Mouse (Mus musculus): ENCODE results near the gene Mdga1. TPM values are rescaled to one million over a fixed set of nuclear protein-coding genes. Genes with fewer than 3 reads are reported as not detected.

The Mdga1 gene
- total RNA-seq, 1 experiment from 2014 or later = 29.9 TPM

GRCm38 (mm10) chr17:29928751-29929237 lies 41.1 kb downstream of the Mdga1 start:
- ATAC-seq (replicated peaks; ENCODE audit: low read depth, poor library complexity, severe bottlenecking) = peak; percentile 88

- ATAC-seq (replicated peaks; ENCODE audit: low read depth, poor library complexity, severe bottlenecking) = no peak
Measured at GRCm38 (mm10) chr17:29925608-29926606, 44.0 kb downstream of the Mdga1 start.

GRCm38 (mm10) chr17:29920089-29920488 lies 49.8 kb downstream of the Mdga1 start:
- no peak for ATAC-seq (replicated peaks; ENCODE audit: low read depth, poor library complexity, severe bottlenecking)

GRCm38 (mm10) chr17:29919552-29919920 lies 50.4 kb downstream of the Mdga1 start:
- ATAC-seq (replicated peaks; ENCODE audit: low read depth, poor library complexity, severe bottlenecking) = no peak

- ATAC-seq (replicated peaks; ENCODE audit: low read depth, poor library complexity, severe bottlenecking) = no peak
Measured at GRCm38 (mm10) chr17:29918791-29919551, 50.9 kb downstream of the Mdga1 start.

DNA sequence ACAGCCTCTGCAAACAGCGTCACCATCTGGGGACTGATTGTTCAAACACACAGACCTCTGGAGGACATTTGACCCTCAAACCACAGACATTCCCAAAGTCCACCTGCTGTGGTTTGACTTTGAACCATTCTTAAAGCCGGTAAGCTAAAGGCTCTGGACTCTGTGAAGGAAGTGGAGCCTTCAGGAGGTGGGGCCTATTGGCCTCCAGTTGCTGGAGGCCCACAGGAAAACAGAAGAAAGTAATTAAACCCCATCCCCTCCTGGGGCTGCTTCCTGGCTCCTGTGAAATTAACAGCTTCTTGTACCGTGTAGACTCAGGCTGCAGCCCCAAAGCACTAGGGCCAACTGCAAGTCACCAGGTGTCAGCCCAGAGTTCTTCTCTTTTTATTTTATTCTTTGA lies 52.9 kb downstream of the Mdga1 start:
- peak; percentile 32; the same call in 1 of the 2 replicates for ATAC-seq (replicated peaks; ENCODE audit: low read depth, poor library complexity, severe bottlenecking)

DNA sequence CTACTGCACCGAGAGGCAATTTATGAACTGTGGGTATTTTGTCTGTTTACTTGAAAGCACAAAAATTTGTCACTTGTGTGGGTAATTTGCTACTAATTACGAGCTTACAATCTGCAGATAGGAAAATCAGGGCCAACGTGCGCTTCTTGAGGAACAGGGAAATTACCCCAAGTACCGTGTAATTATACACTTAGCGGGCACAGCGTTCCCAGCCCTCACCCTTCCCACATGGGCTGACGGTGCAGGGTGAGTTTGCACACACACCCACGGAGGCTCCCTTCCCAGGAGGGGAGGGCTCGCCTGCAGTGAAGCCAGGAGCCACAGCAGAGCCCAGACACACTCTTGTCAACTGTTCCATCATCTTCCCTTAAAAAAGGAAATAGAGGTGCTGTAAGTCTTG lies 54.1 kb downstream of the Mdga1 start:
- no peak for ATAC-seq (replicated peaks; ENCODE audit: low read depth, poor library complexity, severe bottlenecking)

DNA sequence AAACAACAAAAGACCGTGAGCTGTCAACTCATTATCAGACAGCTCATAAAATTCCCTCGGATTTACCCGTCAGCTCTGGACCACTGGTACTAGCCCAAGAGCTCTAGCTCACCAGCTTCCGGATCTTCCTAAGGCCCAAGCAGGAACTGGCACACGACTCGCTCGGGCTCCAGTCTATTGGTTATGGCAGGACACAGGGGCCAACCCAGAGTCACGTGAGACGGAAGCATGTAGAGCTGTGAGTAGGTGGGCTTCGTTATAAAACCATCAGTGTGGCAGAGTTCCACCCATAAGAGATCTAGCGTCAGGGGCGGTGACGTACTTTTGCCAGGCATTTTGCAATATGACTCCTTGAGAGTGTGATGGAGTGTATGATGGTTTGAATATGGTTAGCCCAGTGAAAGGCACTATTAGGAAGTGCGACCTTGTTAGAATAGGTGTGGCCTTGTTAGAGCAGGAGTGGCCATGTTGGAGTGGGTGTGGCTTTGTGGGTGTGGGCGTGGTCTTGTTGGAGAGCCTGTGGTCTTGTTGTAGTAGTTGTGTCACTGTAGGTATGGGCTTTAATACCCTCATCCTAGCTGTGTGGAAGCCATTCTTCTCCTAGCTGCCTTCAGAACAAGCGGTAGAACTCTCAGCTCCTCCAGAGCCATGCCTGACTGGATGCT lies 56.5 kb downstream of the Mdga1 start:
- ATAC-seq (replicated peaks; ENCODE audit: low read depth, poor library complexity, severe bottlenecking) = no peak

- no peak for ATAC-seq (replicated peaks; ENCODE audit: low read depth, poor library complexity, severe bottlenecking)
Measured at GRCm38 (mm10) chr17:29912733-29913132, 57.2 kb downstream of the Mdga1 start.

DNA sequence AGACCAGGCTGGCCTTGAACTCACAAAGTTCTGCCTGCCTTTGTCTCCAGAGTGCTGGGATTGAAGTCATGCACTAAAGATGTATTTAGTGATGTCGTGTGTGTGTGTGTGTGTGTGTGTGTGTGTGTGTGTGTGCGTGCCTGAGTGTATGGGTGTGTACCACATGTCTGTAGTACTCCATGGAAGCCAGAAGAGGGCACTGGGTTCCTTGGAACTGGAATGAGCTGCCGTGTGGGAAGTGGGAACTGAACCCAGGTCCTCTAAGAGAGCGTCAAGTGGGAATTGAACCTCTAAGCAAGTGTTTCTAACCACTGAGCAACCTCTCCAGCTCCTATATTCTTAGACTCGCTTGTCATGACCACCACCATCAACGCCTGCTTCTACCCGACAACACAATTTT lies 60.9 kb downstream of the Mdga1 start:
- ATAC-seq (replicated peaks; ENCODE audit: low read depth, poor library complexity, severe bottlenecking) = no peak

GRCm38 (mm10) chr17:29904694-29905093 lies 65.2 kb downstream of the Mdga1 start:
- ATAC-seq (replicated peaks; ENCODE audit: low read depth, poor library complexity, severe bottlenecking) = no peak

DNA sequence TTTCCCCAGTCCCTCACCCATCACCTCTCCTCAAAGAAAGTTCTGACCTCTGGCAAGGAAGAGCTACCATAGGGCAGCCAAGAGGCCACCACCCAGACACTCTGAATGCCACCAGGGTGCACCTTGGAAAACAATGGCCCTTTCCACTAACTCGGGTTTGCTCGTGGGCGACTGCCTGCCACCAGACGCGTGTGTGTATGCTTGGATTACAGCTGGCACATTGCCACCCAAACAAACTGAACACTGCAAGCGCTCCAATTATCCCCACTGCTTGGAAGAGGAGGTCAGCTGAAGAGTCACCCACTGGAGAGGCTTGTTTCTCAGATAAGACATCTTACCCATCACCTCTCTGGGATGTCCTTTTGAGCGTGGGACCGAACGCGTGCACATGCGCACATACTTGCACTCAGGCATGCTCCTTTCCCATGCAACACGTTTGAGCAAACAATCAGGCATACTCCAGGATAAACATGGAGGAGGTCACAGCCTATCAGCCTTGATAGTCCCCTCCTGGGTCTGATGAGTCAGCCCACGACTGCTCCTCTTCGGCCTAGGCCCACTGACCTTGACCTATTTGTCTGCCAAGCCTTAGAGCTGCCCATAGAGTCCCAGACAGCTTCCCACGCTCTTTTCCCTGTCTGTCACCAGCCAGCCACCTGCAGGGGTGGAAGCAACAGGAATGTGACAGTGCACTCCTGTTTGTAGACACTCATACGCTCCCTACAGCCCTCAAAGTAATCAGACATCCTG lies 67.3 kb downstream of the Mdga1 start:
- no peak for ATAC-seq (replicated peaks; ENCODE audit: low read depth, poor library complexity, severe bottlenecking)

GRCm38 (mm10) chr17:29900289-29900688 lies 69.6 kb downstream of the Mdga1 start:
- ATAC-seq (replicated peaks; ENCODE audit: low read depth, poor library complexity, severe bottlenecking) = no peak

GRCm38 (mm10) chr17:29896181-29897054 lies 73.5 kb downstream of the Mdga1 start:
- peak; percentile 53; the same call in 1 of the 2 replicates for ATAC-seq (replicated peaks; ENCODE audit: low read depth, poor library complexity, severe bottlenecking)

DNA sequence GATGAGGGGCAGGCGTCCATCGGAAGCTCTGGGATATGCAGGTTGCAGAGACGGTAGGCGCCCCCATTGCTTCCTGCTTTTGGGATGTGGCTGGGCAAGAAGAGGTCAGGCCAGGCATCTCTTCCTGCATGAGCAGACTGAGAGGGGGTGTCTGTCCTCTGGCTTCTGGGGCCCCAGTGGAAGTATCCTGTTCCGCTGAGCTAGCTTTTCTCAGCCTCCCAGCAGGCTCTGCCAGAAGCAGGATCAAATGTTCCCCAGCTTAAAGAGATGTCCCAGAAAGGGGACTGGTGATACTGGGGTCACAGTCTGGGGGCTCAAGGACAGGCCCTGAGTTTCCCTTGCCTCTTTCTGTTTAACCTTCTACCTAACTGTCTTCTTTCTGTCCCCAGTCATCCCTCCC lies 74.3 kb downstream of the Mdga1 start:
- ATAC-seq (replicated peaks; ENCODE audit: low read depth, poor library complexity, severe bottlenecking) = no peak

- no peak for ATAC-seq (replicated peaks; ENCODE audit: low read depth, poor library complexity, severe bottlenecking)
Measured at GRCm38 (mm10) chr17:29894965-29895364, 74.9 kb downstream of the Mdga1 start.

GRCm38 (mm10) chr17:29890451-29891110 lies 79.3 kb downstream of the Mdga1 start:
- no peak for ATAC-seq (replicated peaks; ENCODE audit: low read depth, poor library complexity, severe bottlenecking)
